Mouse (Mus musculus): Measurements from ENCODE around the gene Ucp2. TPM values are rescaled to one million over a fixed set of nuclear protein-coding genes. Genes with fewer than 3 reads are reported as not detected.

Gene Ucp2
- total and polyA plus RNA-seq, 2 experiments from 2014 or later, result 234 to 342 TPM

DNA sequence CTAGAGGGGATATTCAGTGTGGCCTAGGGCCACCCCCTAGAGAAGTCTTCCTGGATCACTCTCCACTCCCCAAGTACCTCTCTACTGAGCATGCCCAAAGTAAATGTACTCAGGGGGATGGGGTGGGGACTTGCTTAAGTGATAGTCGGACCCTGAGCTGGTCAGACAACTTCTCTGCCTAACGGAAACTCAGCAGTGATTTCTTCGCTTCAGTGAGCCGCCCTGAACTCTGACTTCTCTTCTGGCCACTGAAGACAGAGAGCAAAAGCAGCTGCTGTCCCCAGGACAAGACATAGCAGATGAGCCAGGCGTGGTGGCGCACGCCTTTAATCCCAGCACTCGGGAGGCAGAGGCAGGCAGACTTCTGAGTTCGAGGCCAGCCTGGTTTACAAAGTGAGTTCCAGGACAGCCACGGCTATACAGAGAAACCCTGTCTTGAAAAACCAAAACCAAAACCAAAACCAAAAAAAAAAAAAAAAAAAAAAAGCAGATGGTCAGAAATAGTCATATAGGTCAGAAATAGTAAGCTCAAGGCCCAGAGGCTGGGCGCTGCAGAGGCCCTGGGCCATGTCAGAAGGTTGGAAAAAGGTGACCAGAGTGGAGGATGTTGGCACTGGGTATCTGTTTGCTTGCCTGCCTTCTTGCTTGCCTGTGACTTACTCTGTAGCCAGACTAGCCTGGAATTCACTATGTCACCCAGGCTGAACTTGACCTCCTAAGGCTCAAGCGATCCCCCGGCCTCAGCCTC lies 11.8 kb downstream of the Ucp2 start:
- WGBS, result 75% methylated on average over 13 of the region's 13 CpGs
- Histone ChIP-seq H3K36me3 (replicated peaks; ENCODE audit: control insufficient read depth, insufficient read depth, low read length) (0 out of 2 replicates have a peak, but pooled peaks cover under 1% of the 10 kb centered on the region), H3K4me2 (ENCODE audit: low read depth, low read length) (no peak overlapping the region), H3K9ac (replicated peaks; ENCODE audit: low read depth, low read length) (no peak overlapping the region), H3K4me3 (ENCODE audit: low read depth, low read length) (no peak overlapping the region), H3K4me1 (ENCODE audit: control insufficient read depth, insufficient read depth) (no peaks in the 10 kb centered on the region), H3K9me3 (replicated peaks; ENCODE audit: control insufficient read depth, low read length) (no peaks in the 10 kb centered on the region), H3K27me3 (ENCODE audit: control insufficient read depth, insufficient read depth, low read length) (no peaks in the 10 kb centered on the region), H3K27ac (ENCODE audit: low read depth) (no peak overlapping the region)
- no peak for TF ChIP-seq EP300 (IDR thresholded peaks at IDR 0.05; ENCODE audit: low read depth)
- no peak for TF ChIP-seq CTCF (IDR thresholded peaks at IDR 0.05; ENCODE audit: low read depth)
- DNase-seq (ENCODE audit: low spot score), result no peak
- ATAC-seq (ENCODE audit: insufficient read depth, low read depth), result no peak

DNA sequence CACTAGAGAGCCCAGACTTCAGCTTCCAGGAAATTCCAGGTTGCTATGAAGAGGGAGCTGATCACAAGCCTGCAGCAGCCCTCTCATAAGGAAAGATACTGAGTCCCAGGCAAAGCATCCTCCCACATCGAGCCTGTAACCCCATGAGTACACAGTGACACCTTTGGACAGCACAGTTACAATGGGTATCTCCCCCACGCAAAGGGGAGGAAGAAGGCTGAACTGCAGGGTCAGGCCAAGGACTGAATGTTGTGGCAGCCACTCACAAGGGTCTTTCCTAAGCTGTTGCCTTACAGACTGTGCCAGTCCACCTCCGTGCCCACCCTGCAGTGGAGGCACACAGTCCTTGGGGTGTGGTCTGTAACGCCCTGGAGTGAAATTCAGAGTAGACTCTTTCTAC lies 13.4 kb downstream of the Ucp2 start:
- ATAC-seq (ENCODE audit: insufficient read depth, low read depth) (no peak), DNase-seq (ENCODE audit: low spot score) (no peak)
- no peak for TF ChIP-seq EP300 (IDR thresholded peaks at IDR 0.05; ENCODE audit: low read depth)
- TF ChIP-seq CTCF (IDR thresholded peaks at IDR 0.05; ENCODE audit: low read depth), result no peak
- H3K4me2 ChIP-seq (ENCODE audit: low read depth, low read length), result no peak overlapping the region
- H3K9me3 ChIP-seq (replicated peaks; ENCODE audit: control insufficient read depth, low read length), result no peaks in the 10 kb centered on the region
- H3K27me3 ChIP-seq (ENCODE audit: control insufficient read depth, insufficient read depth, low read length), result no peaks in the 10 kb centered on the region
- H3K4me3 ChIP-seq (ENCODE audit: low read depth, low read length), result no peak overlapping the region
- no peaks in the 10 kb centered on the region for H3K4me1 ChIP-seq (ENCODE audit: control insufficient read depth, insufficient read depth)
- H3K27ac ChIP-seq (ENCODE audit: low read depth), result no peak overlapping the region
- no peak overlapping the region for H3K9ac ChIP-seq (replicated peaks; ENCODE audit: low read depth, low read length)
- WGBS, result 52% methylated on average over 4 of the region's 4 CpGs
- no peaks in the 10 kb centered on the region for H3K36me3 ChIP-seq (replicated peaks; ENCODE audit: control insufficient read depth, insufficient read depth, low read length)

DNA sequence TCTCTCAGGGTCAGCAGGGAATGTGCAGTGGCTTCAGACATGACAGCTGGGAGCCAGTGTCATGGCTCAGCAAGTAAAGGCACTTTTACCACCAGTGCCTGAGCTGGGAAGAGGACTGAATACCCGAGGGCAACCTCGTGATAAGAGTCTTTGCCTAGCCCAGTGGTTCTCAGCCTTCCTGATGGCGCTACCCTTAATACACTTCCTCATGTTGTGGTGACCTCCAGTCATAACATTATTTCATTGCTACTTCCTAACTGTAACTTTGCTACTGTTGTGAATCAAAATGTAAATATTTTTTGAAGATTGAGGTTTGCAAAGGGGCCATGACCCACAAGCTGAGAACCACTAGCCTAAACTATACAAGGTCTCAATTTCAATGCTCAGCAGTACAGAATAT lies 15.5 kb downstream of the Ucp2 start:
- no peak for ATAC-seq (ENCODE audit: insufficient read depth, low read depth)
- H3K36me3 ChIP-seq (replicated peaks; ENCODE audit: control insufficient read depth, insufficient read depth, low read length), result no peaks in the 10 kb centered on the region
- WGBS, result 40% methylated on average over 3 of the region's 3 CpGs
- no peak overlapping the region for H3K4me2 ChIP-seq (ENCODE audit: low read depth, low read length)
- H3K27me3 ChIP-seq (ENCODE audit: control insufficient read depth, insufficient read depth, low read length), result 0 out of 2 replicates have a peak, but pooled peaks cover 3% of the 10 kb centered on the region
- no peaks in the 10 kb centered on the region for H3K9me3 ChIP-seq (replicated peaks; ENCODE audit: control insufficient read depth, low read length)
- no peak for DNase-seq (ENCODE audit: low spot score)
- no peaks in the 10 kb centered on the region for H3K4me1 ChIP-seq (ENCODE audit: control insufficient read depth, insufficient read depth)
- no peak overlapping the region for H3K4me3 ChIP-seq (ENCODE audit: low read depth, low read length)
- no peak overlapping the region for H3K27ac ChIP-seq (ENCODE audit: low read depth)
- H3K9ac ChIP-seq (replicated peaks; ENCODE audit: low read depth, low read length), result no peak overlapping the region
- TF ChIP-seq CTCF (IDR thresholded peaks at IDR 0.05; ENCODE audit: low read depth), result no peak
- TF ChIP-seq EP300 (IDR thresholded peaks at IDR 0.05; ENCODE audit: low read depth), result no peak

DNA sequence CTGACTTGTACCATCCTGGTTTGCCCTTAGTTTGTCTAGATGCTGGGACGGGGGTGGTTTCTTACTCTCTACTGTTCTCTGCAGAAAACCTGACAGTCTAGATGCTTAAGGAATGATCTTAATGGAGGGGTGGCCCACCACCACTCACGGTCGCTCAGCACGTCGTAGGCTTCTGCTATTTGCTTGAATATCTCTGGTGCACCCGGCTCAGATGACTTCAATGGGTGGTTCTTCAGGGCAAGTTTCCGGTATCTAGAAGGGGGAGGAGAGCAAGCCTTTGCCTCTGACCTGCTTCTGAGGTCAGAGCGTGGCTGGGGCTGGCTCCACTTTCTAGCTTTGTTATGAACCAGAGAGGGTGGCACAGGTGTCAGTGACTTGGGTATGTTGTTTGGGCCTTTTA lies 18.5 kb downstream of the Ucp2 start:
- Histone ChIP-seq H3K9me3 (replicated peaks; ENCODE audit: control insufficient read depth, low read length) (no peaks in the 10 kb centered on the region), H3K4me2 (ENCODE audit: low read depth, low read length) (no peak overlapping the region), H3K4me1 (ENCODE audit: control insufficient read depth, insufficient read depth) (no peaks in the 10 kb centered on the region), H3K36me3 (replicated peaks; ENCODE audit: control insufficient read depth, insufficient read depth, low read length) (no peaks in the 10 kb centered on the region), H3K27me3 (ENCODE audit: control insufficient read depth, insufficient read depth, low read length) (0 out of 2 replicates have a peak, but pooled peaks cover 3% of the 10 kb centered on the region), H3K27ac (ENCODE audit: low read depth) (no peak overlapping the region), H3K4me3 (ENCODE audit: low read depth, low read length) (no peak overlapping the region), H3K9ac (replicated peaks; ENCODE audit: low read depth, low read length) (no peak overlapping the region)
- DNase-seq (ENCODE audit: low spot score) (no peak), ATAC-seq (ENCODE audit: insufficient read depth, low read depth) (no peak)
- WGBS, result 69% methylated on average over 8 of the region's 8 CpGs
- TF ChIP-seq CTCF (IDR thresholded peaks at IDR 0.05; ENCODE audit: low read depth) (no peak), EP300 (IDR thresholded peaks at IDR 0.05; ENCODE audit: low read depth) (no peak)

DNA sequence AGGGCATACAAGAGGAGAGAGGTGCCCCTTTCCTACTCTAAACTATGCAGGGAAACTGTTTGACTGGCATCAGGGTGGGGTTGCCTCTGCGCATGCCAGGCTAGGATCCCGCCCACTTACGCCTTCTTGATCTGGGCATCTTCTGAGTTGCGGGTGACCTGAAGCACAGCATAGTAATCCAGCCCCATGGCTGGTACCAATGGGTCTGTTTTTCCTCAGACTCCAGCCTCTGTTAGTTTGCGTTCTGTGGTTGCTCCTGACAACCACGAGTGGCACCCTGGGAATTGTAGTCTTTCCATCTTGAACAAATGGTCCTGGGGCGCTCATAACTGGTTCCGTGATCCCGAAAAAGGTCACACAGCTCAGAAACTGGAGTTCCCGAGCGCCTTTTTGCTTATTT lies 21.4 kb downstream of the Ucp2 start, which contains the start of gene Dnajb13:
Gene Dnajb13 (minus strand): TSS at position 388 of the 400 bp plus-strand sequence.
- TF ChIP-seq CTCF (IDR thresholded peaks at IDR 0.05; ENCODE audit: low read depth), result no peak
- ATAC-seq (ENCODE audit: insufficient read depth, low read depth), result no peak

DNA sequence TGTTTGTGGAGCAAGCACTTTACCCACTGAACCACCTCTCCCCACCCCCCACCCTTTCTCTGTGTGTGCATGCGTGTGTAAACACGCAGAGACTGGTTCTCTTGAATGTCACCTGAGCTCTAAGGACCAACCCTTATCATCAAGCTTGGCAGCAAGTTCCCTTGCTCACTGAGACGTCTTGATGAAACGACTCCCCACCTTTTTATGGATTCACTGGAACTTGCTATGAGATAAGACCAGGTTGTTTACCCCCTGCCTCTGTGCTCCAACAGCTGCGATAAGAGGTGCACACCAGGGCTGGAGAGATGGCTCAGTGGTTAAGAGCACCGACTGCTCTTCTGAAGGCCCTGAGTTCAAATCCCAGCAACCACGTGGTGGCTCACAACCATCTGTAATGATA lies 27.1 kb downstream of the Ucp2 start:
- Histone ChIP-seq H3K36me3 (replicated peaks; ENCODE audit: control insufficient read depth, insufficient read depth, low read length) (no peaks in the 10 kb centered on the region), H3K4me3 (ENCODE audit: low read depth, low read length) (no peak overlapping the region), H3K27me3 (ENCODE audit: control insufficient read depth, insufficient read depth, low read length) (no peaks in the 10 kb centered on the region), H3K4me1 (ENCODE audit: control insufficient read depth, insufficient read depth) (no peaks in the 10 kb centered on the region), H3K27ac (ENCODE audit: low read depth) (no peak overlapping the region), H3K9ac (replicated peaks; ENCODE audit: low read depth, low read length) (no peak overlapping the region), H3K4me2 (ENCODE audit: low read depth, low read length) (no peak overlapping the region), H3K9me3 (replicated peaks; ENCODE audit: control insufficient read depth, low read length) (no peaks in the 10 kb centered on the region)
- ATAC-seq (ENCODE audit: insufficient read depth, low read depth) (no peak), DNase-seq (ENCODE audit: low spot score) (no peak)
- TF ChIP-seq EP300 (IDR thresholded peaks at IDR 0.05; ENCODE audit: low read depth) (no peak), CTCF (IDR thresholded peaks at IDR 0.05; ENCODE audit: low read depth) (no peak)
- 48% methylated on average over 7 of the region's 7 CpGs for WGBS

More for the DNA sequence above, 21.4 kb downstream of the Ucp2 start, which contains the start of gene Dnajb13:
- H3K4me3 ChIP-seq (ENCODE audit: low read depth, low read length), result no peak within 1 kb of the TSS
- H3K27ac ChIP-seq (ENCODE audit: low read depth), result no peak within 1 kb of the TSS
- WGBS, result 45% methylated on average over 11 of the region's 11 CpGs
- DNase-seq (ENCODE audit: low spot score), result no peak
- no peak within 1 kb of the TSS for H3K4me2 ChIP-seq (ENCODE audit: low read depth, low read length)
- no peak within 1 kb of the TSS for H3K9ac ChIP-seq (replicated peaks; ENCODE audit: low read depth, low read length)
- H3K4me1 ChIP-seq (ENCODE audit: control insufficient read depth, insufficient read depth), result no peaks in the 10 kb centered on the region
- H3K36me3 ChIP-seq (replicated peaks; ENCODE audit: control insufficient read depth, insufficient read depth, low read length), result no peaks in the 10 kb centered on the region
- H3K27me3 ChIP-seq (ENCODE audit: control insufficient read depth, insufficient read depth, low read length), result 0 out of 2 replicates have a peak, but pooled peaks cover 3% of the 10 kb centered on the region
- no peaks in the 10 kb centered on the region for H3K9me3 ChIP-seq (replicated peaks; ENCODE audit: control insufficient read depth, low read length)

All from heart, postnatal 0 days (tissue).